Mouse (Mus musculus): ENCODE measurements around the gene Vmn1r138.
"Not testable (repeated sequence)": the region's sequence is repeated elsewhere in the genome, so short reads cannot be mapped to it uniquely, and the experiment has no call there.

The Vmn1r138 gene

DNA sequence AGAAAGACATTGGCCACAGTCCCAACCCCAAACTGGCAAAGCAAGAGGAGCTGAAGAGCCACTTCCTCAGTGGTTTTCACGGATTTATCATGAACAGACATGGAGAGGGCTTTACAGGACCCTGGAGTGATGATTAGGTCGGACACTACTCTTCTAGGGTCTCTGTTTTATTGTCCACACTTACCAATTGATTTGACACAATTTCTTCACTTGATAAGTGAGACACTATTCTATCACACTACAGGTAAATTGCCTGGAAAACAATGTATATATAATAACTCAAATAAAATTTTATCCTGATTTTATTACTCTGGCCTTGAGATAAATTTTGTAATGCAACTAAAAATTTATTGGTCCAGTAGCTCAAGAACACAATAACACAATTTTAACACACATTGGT lies at the start of gene Vmn1r138:
Gene Vmn1r138 (minus strand): TSS at position 101 of the 400 bp plus-strand sequence.
- DNase-seq (ENCODE audit: low spot score): not testable (repeated sequence)

DNA sequence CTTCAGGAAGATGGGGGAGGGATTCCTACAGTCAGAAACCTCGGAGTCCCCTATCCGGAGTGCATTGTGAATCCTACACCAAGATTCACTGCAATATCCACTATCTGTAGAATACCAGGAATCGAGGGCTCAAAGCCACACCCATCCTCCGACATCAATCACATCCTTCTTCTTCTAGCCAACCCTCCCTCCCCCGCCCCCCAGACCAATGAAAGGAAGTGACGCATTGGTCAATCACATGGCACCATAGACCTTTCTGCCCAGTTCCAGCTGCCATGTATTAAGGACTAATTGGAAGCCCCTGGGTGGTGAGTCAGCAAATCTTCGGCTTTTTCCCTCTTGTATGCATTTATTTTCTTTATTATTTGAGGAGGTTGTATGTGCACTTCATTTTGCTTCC lies 40.1 kb upstream of the Vmn1r138 start, which contains the start of gene Vmn1r139:
Gene Vmn1r139 (plus strand): TSS at position 301 of the 400 bp plus-strand sequence.
- DNase-seq (ENCODE audit: low spot score): not testable (repeated sequence)

DNA sequence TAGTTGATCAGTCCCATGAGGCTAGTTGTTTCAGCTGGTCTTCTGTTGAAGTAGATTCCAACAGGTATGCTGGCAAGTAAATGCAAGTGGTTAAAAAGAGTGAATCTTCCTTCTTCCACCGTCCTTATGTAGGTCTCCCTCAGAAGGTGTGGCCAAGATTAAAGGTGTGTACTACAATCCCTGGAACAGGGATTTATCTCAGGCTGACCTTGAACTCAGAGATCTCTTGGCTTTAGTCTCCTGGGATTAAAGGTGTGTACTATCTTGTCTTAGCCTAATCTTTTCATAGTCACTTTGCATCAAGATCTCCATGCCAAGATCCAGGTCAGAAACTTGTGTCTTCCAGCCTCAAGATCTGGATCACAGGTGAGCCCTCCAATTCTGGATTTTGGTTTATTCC lies 27.5 kb upstream of the Vmn1r138 start, which contains the start of gene Gm6176:
Gene Gm6176 (minus strand): TSS at position 101 of the 400 bp plus-strand sequence.
- not testable (repeated sequence) for DNase-seq (ENCODE audit: low spot score)

DNA sequence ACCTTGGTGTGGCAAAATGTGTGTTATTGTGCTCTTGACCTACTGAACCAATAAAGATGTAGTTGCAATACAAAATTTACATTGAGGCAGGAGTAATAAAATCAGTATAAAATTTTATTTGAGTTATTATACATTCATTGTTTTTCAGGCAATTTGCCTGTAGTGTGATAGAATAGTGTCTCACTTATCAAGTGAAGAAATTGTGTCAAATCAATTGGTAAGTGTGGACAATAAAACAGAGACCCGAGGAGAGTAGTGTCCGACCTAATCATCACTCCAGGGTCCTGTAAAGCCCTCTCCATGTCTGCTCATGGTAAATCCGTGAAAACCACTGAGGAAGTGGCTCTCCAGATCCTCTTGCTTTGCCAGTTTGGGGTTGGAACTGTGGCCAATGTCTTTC lies 34.4 kb downstream of the Vmn1r138 start, which contains the start of gene Vmn1r137:
Gene Vmn1r137 (plus strand): TSS at position 301 of the 400 bp plus-strand sequence.
- DNase-seq (ENCODE audit: low spot score): not testable (repeated sequence)
